Mouse (Mus musculus) T-helper 17 cell (primary cell): Measurements from ENCODE around the gene Aatk.

Experiments
- in situ Hi-C, 2 experiments: fragments of 300-600 bp; cut with MboI, MseI; formaldehyde crosslinking; loops; 1 replicate in 1 of 2; 2 replicates in 1 of 2; pipeline ENCODE4 v1.15.1; 2025; ENCODE audit warnings: high pct_unique_total_duplicates in 2 of 2

Gene Aatk

DNA sequence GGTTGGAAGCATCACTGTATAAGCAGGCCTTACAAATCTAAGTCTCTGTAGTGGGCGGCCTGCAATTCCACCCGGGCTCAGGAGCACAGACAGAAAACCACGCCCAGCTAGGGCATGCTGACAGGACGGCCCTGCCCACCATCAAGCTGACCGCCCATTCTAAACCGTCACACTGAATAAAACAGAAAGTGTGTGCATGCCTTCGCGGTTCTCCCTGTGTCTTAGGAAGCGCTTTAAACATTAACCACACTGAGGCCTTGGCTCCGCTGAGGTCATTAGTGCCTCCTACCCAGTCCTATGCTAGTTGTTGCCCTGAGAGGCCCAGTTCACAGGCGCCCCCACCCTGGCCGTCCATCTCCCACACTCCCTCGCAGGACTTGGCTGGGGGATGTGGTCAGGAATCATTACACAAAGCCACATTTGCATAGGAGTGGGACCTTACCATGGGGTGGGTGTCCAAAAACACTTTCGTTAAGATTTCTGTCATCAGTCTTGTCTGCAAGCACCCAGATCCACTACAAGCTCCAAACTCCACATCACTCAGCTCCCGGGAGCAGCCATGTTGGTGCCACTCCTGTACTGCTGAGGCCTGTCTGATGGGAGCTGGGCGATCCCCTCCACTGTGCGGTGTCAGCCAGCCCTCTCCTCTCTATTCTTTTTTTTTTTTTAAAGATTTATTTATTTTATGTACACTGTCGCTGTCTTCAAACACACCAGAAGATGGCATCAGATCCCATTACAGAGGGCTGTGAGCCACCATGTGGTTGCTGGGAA is 18.5 kb downstream of the Aatk start:
- in situ Hi-C loops: loop anchor here in 1 of 2 experiments (10.0 kb wide), 1 partner anchor 1466 kb away; no protein-coding TSS in a partner anchor

DNA sequence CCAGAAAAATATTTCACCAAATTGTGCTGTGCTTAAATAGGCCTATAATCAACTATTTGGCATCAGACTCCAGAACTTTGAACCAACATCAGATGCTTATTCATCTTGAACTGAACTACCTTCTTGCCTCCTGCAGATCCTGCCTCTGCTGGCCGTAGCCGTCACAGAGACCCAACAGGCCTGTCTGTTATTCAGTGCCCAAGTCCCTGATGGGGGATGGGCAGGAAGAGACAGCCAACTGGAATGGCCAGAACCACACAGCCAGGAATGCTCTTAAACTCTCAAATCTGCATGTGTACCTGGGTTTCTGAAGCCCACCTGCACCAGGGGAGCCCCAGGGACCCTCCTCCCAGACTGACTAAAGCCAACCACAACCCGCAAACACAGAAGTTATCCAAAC is 20.0 kb downstream of the Aatk start:
- in situ Hi-C loops: loop anchor here in 1 of 2 experiments (10.0 kb wide), 1 partner anchor 1468 kb away; no protein-coding TSS in a partner anchor

DNA sequence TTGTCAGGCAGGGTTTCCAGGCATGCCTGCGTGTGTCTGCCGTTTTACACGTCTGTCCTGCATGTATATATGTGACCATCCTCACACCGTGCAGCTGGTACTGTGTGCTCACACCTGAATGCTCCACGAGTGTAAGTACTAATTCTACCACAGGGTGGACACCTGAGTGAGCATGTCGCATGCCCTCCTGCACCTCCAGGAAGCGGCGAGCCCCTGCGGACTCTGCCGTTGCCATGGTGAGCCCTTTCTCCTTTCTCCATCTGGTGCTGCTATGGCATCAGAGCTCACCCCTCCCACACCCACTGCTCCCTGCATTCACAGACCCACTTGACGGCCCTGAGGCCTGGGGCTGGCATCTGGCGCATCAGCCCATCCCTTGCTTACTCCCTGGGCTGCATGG is 24.1 kb downstream of the Aatk start:
- in situ Hi-C loops: loop anchor here in 1 of 2 experiments (10.0 kb wide), 1 partner anchor 1472 kb away; no protein-coding TSS in a partner anchor

DNA sequence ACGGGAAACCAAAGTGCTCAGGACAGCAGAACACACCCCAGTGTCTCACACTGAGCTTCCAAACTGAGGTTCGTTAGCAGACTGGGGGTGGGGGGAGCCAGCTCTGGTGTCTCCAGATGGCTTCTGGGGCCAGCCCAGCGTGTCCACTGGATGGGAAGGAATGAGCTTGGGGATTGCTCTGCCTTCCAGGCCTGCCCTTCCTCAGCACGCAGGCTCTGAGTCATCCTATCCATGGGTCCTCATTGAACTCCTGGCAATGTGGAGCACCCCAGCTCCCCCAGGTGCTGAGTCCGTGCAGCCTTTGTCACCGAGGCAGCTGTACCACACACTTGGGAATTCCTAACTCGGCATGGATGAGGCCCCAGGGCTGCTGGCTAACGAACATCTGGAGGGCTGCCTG is 24.8 kb downstream of the Aatk start:
- in situ Hi-C loops: loop anchor here in 1 of 2 experiments (10.0 kb wide), 1 partner anchor 1473 kb away; no protein-coding TSS in a partner anchor

DNA sequence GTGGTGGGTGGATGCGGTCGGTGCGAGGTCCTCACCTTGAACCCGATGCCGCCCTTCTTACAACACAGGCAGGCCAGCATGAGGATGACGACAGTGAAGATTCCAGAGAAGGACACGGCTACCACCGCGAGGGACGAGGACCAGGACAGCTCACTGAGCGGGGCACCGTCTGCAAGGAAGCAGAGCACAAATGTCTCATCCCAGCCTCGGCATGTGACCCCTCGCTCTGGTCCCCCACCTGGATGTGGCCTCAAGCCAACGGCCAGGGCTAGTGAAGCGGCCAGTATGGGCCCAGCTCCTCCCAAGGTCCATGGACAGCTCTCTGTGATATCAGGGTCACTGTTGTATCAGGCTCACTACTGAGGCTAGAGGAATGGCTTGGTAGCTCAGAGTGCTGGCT is 25.6 kb downstream of the Aatk start:
- in situ Hi-C loops: loop anchor here in 1 of 2 experiments (10.0 kb wide), 1 partner anchor 1473 kb away; no protein-coding TSS in a partner anchor

DNA sequence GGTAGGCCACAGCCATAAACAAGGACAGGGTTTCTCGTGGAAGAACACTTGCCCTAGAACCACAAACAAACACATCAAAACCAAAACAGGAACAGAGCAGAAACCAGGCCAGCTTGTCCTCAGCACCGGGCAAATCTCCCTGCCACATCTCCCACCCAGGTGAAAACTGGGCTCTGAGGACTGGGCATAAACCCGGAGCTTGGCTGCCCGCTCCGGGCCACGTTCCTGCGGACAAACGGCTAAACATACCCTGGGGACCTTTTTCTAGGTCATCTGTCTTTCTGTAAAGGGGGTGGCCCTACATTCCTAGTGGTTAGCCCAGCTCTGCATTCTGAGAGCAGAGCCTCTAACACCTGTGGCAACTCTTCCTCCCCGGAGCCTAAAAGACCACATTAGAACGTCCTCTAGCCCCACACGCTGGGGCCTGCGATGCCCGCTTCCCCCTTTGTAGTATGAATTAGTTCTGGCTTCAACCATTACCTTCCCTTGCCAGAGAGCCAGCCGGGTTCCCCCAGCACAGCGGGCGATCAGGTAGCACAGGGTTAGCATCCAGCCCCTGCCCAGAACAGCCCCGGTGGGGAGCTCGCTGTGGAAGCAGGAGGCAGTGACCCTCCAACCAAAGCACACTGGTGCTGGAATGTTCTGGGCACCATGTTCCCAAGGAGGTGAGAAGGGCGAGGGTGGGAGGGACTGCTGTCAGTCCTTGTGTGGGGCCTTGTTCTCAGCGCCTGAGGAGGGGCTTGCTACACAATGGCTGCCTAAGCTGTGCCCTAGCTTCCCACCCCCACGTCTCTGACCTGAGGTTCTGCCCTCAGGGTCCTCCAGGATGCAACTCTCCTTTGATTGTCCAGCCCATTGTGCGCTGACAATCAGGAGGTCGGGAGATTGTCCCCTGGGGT is 27.2 kb downstream of the Aatk start:
- in situ Hi-C loops: loop anchor here in 1 of 2 experiments (10.0 kb wide), 1 partner anchor 1475 kb away; no protein-coding TSS in a partner anchor

DNA sequence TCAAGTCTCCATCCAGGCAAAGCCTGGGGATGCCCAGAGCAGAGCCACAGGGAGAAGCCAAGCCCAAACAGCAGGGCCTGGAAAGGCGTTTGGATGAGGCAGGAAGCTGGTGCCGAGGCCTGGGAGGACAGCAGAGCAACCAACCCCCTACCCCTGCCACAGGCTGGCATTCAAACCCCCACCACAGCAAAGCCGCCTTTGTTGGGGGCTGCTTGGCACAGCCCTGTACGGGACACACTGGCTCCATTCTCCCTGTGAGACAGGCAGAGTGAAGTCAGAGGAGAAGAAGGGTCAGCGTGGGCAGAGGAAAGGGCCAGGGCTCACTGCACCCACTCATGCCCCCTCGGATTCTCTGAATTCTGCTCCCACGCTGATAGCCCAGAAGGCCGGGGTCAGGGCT is 30.0 kb downstream of the Aatk start:
- in situ Hi-C loops: no loop called here

DNA sequence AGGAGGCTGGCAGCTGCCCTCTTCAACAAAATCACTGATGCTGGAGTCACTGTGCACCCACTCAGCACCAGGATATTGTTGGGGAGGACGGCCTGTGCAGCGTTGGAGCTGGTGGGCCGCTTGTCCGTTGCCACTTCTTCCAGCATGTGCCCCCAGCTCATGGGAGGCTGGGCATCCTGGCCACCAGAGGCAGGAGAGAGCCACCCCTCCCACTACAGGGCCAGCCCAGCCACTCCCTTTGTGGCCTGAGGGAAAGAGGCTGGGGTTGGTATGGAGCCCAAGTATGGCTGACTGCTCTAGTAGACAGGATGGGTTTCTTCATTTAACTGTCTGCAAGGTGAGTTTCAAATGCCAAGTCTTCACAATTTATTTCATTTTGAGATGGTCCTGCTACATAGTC is 32.2 kb downstream of the Aatk start:
- in situ Hi-C loops: no loop called here

DNA sequence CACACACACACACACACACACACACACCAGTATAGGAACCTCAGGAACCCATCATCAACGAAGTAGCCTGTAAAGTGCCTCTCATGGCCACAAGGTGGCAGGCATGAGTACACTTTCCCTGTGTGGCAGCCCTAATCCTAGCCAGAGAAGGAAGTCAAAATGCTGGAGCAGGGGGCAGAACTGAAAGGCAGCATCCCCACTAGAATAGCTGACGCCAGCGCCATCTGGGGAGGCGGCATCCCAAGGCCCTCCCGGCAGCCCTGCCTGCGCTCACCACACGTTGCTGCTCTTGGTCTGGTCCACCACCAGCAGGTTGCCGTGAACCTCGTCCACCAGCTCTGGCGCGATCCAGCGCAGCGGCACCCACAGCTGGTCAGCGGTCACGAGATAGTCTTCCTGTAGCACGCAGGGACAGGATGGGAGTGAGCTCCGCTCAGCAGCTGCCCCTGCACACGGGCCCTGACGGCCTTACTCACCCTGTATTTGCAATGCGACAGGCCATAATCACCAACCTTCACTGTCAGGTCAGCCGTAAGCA is 33.7 kb downstream of the Aatk start:
- in situ Hi-C loops: no loop called here

DNA sequence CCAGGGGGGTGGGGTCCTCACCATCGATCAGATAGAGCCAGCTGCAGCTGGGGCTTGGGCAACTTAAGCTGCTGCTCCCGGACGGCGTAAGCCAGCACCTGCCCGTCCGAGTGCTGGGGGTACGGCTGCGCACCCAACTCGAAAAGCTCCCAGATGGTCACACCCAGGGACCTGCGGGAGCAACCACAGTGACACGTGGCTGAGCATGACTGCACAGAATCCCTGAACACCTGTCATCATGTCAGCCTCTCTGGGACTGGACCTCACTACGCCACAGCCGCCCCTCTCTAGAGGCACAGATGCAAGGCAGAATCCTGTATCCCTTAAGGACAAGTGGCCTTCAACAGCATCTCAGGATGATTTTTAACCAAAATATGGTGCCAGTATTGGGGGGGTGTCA is 34.3 kb downstream of the Aatk start:
- in situ Hi-C loops: no loop called here

DNA sequence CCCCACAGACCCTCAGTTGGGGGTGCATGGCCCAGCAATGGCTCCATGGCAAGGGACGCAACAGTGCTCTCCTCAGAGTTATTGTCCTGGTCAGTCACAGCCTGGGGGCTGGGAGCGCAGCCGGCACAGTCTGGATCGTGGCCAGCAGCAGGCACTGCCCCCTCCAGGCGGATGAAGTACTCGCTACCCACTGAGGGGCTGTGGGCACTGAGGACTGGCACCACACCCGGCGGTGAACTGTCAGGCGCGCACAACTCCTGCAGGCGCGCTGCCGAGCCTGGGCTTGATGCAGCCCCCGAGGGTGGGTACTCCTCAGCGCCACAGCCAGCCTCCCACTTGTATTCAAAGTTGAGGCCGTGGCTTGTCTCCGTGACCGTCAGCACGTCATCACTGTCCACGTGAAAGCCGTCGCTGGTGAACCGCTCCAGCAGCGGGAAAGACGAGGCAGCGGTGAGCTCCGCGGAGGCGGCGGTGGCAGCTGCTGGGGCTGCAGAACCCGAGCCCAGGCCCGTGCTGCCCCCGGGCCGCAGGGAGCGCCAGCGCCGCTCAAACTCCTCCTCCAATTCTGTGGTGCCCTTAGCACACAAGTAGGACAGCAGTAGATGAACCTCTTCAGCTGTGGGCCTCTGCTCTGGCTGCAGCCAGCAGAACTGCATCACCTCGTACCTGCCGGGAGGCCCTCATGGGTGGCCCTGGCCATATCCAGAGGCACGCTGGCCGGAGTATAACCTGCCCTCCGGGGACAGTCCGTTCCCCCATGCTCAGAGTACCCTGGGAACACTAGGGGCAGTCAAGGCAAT is 35.0 kb downstream of the Aatk start:
- in situ Hi-C loops: no loop called here

DNA sequence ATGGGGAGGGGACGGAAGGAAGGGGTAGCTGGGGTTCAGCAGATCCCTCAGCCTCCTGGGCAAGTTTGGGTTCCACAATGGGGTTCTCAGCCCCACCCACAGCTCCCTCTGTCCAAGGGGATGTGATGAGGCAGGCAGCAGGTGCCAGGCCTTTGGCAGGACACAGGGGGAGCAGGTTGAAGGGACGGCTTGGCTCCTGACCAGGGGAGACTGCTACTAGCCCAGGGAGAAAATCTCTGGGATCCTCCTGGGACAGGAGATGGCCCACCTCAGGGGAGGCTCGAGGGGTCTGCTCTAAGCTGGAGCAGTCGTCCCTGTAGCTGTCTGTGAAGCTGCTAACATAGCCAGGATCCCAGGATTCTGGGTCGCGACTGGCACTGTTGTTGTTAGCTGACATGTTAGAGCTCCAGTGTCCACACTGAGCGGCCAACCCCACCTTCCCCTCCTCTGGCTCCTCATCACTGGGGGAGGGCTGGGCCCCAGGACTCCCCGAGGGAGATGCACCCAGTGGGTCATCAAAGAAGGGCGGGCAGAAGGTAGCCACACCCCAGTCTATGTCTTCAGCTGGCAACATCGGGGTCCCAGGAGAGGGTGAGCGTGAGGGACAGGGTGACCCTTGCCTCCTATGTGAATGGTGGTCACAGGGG is 35.7 kb downstream of the Aatk start:
- in situ Hi-C loops: no loop called here

DNA sequence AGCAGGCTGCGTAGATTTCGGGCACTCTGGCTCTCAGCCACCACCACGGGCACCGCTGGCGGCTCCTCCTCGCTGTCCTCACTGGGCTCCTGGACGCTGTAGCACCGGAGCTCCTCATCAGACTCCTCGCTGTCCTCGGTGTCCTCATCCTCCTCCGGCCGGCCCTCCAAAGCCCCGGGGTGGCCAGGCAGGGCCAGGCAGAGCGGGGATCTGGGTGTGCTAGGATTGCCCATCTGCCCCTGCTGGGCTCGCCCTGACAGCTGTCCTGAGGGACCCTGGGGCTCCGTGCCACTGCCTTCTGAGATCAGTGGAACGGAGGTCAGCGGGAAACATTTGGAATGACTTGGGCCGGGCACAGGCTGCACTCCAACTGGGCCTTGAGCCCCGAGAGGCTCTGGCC is 37.0 kb downstream of the Aatk start:
- in situ Hi-C loops: no loop called here

DNA sequence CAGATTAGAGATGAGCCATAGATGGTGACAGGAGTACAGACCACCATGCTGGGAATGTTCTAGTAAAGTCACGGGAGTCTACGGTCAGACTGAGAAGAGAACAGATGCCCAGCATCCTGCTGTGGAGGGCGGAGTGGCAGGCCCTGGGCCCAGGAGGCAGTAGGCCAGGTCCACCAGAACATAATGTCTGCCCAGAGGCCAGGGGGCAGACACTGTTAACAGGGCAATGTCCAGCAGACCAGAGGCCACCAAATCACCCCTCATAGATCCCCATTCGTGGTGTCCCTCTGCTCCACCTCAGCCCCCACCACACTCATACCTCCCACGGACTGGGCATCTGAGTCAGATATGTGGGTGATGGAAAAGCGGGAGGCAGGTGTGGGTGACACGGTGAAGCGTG is 38.0 kb downstream of the Aatk start:
- in situ Hi-C loops: no loop called here

DNA sequence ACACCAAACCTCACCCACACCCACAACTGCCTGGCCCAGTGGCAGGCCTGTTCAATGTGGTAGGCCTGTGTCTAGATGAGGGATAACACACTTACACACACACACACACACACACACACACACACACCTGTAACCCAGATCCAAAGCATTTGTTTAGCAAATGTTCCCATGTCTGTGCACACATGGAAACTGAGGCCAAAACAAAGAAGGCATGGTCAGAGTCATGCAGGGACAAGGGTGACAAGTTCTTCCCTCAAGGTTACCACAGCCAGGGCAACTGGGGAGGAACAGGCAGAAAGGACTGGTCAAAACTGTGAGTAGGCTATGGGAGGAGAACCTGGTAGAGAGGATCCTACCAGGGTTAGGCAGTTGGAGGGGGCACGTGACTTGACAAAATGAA is 38.5 kb downstream of the Aatk start:
- in situ Hi-C loops: no loop called here

DNA sequence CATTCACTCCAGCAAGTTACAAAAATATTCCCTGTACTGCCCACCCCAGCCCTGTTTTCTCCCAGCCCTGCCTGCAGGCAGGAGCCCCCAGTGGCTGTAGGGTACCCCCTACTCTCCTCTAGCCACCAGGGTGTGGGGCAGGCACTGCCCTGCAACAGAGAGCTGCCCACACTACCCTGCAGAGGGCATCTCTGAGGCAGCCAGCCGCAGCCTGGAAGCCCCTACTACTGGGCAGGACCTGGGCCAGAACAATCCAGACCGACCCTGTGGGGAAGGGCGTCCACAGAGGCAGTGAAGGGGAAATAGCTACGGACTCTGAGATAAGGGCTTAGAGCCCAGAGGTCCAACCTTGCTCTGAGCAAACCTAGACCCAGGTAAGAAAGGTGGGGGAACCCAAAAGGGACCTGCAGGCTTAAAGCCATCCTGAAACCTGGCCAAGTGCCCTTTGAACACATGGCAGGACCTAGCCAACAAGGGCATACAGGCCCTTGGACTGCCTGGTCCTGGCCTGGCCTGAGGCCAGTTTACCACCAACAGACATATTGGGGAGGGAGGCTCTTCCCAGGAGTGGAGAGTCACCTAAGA is 39.4 kb downstream of the Aatk start:
- in situ Hi-C loops: no loop called here

DNA sequence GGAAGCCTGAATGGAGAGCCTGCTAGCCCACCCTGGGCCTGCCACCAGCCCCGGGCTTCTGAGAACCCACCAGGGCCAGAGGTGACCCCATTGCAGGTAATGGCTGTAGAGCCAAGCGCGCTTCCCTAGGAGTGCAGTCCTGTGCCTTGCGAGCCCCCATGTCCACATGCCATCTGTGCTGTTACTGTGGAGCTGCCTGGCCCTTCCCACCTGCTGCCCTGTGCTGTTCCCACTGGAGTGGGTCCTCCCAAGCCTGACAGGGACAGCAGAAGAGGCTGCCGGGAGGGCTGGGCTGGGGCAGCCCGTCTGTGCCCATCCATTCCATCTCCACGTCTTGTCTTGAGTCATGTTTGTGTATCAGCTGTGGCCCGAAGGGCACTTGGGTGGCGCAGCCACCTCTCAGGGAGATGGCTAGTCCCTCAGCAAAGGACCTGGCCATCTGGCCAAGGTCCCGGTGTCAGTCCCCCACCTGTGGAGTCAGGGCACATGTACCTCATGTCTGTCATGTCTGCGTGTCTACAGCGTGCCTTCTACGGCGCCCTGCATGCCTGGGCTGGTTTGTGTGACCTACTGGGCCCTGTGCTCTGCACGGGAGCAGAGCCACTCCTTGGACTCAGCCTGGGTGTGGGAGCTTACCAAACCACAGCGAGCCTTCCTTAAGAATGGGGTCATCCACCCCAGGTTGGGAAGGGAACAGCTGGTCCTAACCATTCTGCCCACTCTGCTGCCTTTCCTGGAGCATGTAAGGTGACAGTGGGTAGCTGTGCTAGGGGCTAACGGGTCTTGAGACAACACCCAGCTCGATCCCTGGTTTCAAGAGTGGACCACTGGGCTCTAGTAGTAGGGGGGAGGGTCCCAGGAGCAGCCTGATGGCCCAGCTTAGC is 41.3 kb downstream of the Aatk start:
- in situ Hi-C loops: no loop called here

DNA sequence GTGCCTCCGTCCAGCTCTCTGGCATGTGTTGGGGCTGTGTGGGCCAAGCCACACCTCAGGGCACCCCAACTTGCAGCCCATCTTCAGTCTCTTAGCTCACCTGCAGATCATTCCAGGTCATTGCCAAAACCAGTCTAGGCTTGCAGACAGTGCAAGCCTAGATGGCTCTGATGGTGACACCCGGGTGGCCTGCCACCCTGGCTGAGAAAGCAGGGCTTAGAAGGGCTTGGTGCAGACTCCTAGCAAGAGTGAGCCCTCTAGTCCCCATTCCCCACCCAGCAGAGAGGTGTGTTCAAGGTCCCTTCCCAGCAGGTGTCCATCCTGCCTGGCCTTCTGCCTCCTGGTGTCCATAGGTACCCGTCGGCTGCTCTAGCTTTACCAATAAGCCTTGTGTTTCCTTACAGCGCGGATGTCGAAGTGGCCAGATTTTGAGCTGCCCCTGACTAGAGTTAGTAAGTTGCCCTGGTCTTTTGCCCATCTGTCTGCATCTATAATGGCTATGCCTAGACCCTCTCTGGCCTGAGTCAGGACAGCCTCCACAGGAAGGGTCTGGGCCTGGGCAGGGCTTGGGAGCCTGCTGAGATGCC is 44.2 kb downstream of the Aatk start:
- in situ Hi-C loops: loop anchor here in 1 of 2 experiments (5.0 kb wide), 1 partner anchor 500 kb away; no protein-coding TSS in a partner anchor

DNA sequence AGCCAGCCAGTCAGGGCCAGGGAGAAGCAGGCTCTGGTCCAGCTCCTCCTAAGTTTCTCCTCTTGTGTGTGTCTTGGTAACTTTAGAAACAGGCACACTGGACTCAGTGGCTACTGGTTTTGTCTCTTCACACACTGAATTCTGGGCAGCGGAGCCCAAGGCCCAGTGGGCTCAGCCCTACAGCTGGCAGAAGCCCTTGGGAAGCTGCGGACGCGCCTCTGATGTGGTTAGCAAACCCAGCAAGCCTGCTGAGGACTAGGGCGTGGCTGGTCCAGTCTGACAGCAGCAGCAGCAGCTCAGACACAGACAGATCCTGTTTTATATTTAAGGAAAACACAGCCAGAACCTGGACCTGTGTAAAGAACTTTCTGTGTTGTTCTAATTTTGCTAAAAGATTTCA is 44.9 kb downstream of the Aatk start:
- in situ Hi-C loops: loop anchor here in 1 of 2 experiments (5.0 kb wide), 1 partner anchor 500 kb away; no protein-coding TSS in a partner anchor
